Mouse (Mus musculus): Measurements from ENCODE around the gene Sox6.
"Not testable (repeated sequence)": the region's sequence is repeated elsewhere in the genome, so short reads cannot be mapped to it uniquely, and the experiment has no call there.

The Sox6 gene

DNA sequence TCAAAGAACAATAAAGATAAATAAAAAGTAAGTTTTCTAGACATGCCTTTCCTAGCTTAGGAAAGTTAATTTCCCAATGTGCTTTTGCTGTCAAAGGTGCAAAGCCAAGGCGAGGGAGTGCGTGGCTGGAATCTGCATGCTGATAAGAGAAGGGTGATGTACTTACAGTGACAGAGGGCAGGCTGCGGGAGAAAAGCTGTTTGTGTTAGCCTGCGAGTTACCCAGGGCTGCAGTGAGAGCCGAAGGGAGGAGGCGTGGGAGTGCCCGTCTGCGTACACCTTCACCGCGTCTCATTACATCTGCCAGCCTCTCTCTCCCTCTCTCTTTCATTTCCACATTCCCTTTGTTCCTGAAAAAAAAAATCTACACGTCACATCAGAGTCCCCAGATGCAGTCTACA is at the start of gene Sox6:
Sox6 (minus strand) TSS at position 286 of the 400 bp plus-strand sequence.
- peak; percentile 5 for DNase-seq

DNA sequence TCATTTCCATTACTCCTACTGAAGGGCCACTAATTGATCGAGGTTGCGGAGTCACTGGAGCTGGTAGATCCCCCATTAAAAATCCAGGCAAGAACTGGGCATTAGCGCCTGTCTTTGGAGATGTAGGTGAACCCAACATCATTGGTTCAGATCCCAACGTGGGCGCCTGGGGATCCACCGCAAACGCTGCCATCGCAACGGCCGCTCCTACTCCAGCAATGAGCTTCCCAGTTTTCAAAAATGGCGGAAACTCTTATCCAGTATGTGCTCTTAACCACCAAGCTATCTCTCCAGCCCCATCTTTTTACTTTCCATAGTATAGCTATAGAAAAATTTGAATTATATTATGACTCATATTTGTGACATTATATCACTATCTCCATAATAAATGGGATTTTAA is 45.8 kb upstream of the Sox6 start, which contains the start of gene Gm4353:
Gm4353 (minus strand) TSS at position 270 of the 400 bp plus-strand sequence.
- DNase-seq, result not testable (repeated sequence)

DNA sequence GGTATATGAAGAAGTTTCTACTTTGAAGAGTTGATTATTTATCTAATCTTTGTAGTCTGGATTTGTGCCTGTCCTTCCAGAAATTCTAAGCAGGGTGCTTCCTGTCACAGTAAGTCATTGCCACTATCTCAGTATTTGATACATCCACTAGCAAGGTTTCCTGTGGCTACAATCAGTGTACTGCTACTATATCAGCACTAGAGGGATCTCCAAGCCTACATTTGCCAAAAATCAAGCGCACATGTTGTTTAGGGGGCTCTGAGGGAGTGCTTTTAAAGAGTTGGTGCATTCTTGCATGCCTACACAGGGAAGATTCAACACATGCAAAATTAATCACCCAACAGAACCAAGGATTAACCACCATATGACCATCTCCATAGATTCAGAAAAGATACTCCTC is 22.1 kb upstream of the Sox6 start:
- DNase-seq, result no peak

DNA sequence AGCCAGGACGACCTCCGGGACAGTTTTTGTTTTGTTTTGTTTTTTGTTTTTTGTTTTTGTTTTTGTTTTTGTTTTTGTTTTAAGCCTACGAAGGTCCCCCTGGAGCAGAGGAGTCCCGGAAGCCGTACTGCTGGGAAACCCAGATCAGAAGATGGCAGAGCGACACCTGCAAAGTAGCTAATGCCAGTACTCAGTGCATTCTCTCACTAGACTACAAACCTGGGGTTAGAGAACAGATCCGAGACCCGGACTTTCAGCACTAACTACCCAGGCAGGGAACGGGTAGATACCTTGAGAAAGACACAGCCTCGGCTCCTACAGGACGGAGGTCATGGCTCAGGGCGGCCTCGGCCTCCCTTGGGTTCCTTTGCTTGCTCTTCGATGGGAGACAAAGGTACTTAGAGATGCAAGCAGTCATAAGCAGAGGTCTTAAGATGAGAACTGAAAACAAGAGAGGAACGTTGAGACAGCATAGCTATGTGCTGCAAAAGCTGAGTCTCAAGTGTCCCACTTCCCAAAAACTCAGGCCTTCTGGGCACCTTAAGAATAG is 1.9 kb upstream of the Sox6 start:
- DNase-seq, result no peak

DNA sequence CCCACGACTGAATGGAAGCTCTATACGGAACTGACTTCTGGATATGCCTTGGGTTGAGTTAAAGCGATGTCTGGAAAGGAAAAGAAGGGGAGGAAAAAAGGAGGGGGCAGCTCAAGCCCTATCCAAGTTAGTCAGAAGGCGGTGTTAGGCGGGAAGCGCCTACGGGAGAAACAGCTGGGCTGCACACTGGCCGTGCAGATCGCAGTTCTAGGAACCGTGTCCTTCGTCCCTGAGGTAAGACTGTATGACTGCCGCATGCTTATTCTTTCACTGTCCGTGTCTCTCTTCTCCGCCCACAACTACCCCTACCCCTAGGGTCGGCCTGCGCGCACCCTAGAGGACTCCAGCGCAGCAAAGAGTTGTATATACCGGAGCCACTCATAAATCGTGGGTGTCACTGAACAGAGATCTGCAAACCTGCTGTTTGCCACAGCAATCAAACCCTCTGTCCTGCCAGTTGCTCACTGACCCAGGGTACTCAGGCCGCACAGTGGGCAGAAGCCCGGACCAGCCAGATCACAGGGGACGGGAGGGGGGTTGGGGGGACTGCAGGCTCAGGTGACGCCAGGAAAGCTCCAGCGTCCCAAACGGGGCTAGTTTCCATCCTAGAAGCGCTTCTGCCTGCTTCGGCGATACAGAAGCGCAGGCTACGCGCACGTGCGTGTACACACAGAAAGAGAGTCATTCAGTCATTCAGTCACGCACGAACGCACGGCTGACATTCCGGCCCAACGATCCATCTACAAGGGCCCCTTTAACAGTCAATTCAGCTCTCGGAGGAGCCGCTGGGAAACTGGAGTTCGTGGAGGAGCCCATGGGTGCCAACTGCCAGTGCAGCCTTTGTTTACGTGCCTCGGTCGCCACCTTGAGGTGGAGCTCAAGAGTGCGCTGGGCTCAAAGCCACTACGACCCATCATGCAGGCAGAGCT is 1.2 kb upstream of the Sox6 start:
- peak; percentile 90 for DNase-seq

DNA sequence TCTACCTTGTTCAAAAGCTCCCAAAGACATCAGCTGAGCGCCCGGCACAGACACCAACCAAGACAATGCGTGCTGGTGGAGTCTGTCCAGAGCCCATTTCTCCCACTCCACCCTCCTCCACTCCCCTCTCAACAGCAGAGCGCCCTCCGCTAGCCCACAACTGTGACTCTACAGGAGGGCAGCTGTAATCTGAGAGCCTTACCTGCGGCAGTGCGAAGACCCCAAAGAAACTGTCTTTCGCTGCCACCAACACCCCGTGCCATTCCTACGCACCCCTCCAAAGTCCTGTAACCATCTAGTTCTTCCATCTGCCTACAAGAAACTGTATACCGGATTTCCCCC is 571 bp upstream of the Sox6 start, which contains the start of gene 1110004F10Rik:
1110004F10Rik (plus strand) TSS at position 202 of the 342 bp plus-strand sequence.
- no peak for DNase-seq

DNA sequence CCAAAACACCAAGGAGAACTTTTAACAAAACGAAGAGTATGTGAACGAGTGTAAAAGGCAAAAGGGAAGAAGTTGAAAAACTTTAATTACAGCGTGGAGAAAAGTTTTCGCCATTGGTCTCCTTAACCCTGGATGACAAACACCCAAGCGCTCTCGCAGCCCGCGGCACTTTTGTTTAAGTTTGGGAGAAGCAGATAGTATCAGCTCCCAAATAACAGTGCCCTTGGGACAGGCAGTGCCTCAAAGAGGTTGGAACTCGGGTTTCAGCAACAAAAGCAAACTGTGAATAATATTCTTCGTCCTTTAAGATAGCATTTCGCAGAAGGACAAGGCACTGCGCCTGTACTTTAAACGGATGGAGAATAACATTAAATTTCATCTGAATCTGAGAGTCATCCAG is 572 bp downstream of the Sox6 start:
- DNase-seq, result no peak

DNA sequence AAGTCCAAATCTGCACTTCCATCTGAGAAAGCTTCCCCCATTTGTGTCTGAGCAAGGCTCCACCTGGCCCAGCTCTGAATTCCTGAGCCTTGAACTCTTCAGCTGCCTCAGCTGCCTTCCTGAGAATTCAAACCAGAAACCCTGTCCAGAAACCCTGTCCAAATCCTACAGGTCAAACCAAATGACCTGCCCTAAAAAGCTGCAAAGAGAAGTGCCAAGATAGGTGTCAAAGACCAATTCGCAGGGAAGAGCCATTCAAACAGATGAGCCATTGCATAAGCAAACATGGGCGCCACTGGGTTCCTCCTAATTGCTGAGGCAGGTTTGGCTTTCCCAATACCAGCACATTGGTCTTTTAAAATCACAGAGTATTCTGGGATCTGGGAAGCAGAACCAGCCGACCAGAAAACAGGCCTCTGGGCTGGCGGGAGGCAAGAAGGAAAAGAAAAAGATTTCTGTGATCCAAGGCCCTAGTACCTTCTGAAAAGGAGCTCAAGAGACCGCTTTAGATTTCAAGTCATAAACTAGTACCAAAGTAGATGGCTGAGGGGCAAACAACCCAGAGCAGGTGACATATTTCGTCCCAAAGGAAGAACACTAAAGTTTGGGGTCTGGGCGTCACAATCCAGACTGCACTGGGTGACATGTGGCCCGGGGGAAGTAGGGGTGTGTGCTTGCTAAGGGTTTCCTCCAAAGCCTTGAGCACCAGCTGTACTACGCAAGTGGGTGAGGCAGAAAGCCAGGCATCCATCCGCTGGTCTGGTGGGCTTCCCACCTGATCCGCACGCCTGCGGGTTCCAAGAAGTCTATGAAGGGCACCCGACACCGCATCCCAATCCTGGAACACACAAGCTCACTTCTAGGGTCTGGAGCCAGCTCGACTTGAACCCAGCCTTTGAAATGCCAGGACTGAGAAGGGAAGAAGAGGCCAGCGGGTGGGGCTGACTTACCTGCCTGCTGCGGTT is 1.7 kb downstream of the Sox6 start:
- DNase-seq, result no peak

DNA sequence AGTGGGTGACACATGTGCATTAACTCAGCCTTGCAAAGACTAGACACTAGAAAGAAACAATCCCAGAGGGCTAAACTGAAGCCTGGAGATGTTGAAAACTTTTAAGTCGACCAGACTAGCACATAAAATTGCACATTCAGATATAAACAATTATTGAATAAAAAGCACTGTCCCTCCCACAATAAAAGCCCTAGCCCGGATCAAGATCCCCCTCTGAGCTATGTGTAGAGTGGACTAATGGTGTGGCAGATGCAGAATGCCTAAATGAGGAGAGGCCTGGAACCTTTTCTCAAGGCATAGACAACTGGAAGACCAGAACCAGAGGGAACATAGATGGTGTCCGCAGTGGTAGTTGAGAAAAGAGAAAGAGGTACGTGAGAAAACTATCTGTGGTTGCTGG is 3.1 kb downstream of the Sox6 start:
- DNase-seq, result no peak

DNA sequence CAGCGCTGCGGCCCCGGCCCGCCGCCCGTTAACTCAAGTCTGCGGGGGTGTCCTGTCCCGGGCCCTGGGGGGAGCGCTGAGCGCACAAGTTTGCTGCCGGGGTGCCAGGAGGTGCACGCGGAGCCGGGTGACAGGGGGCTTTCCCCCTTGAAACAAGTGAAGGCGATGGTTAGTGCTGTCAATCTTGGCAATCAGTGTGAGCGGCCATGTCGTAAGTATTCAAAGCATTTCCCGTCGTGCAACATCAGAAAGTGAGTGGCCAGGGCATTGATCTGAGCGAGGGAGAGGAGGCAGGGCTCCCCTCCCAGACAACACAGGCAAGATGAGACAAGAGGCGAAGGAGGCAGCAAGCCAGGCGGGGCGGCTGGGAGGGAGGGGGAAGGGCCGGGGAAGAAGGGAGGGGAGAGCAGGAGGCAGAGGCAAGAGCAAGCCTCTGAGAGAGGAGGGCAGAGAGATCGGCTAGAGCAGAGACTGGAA is 4.3 kb downstream of the Sox6 start:
- DNase-seq, result peak; percentile 51

DNA sequence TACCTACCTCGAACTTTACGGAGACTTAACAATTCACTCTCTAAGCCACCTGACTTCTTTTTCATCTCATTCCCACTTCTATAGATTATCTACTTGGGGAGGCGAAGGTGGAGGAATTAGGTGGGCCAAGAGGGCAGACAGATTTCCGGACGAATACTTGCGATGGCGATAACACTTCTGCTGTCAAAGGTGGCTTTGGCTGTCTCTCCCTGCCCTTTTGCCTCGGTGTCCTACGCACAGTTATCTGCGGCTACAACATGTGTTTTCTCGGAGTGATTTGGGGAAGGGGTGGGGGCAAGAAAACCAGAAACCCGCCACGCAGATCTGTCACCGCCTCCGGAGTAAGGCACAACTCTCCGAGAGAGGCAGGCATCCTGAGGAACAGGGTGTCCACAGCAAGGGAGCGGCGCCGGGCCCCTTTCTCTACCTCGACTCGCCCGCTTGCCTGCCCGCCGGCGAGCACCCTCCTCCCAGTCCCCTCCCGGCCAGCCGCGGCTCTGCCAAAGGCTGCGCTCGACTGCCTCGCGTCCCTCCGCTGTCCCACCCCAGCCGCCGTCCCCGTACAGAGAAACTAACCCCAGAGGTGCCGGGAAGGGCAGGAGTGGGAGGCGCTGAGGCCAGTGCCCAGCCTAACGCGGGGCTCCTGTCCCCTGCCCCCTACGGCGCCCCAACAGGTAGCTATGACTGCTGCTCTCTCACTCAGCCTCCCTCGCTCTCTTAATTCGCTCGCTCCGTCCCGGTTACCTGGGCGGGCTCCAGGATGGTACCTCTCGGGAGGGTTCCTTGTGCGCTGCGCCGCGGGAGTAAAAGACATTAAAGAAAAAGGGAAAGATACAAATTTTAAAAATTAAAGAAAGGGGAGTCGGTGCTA is 5.0 kb downstream of the Sox6 start:
- DNase-seq, result peak; percentile 66

DNA sequence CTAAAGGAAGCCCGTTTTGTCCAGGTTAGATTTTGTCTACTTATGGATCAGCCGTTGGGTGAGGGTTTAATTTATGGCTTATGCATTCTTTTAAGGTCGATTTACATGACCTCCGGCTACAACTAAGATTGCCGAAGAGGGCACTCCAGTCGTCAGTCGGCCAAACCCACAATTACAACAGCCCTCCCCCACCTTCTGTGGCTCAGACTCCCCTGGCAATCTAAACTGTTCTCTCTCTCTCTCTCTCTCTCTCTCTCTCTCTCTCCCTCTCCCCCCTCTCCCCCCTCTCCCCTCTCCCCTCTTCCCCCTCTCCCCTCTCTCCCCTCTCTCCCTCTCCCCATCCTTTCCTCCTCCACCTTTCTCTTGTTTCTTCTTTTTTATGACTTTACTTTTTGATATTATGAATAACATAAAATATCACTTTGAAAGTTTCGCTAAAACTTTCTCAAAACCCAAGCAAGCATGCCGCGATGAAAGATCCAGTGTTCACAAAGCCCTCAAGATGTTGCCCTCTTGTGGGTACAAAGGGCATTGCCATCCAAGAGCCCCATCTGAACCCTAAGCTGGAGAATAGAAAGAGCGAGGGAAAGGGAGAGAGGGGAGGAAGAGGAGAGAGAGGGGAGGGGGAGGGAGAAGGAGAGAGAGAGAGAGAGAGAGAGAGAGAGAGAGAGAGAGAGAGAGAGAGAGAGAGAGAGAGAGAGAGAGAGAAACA is 5.8 kb downstream of the Sox6 start:
- DNase-seq, result peak; percentile 76

DNA sequence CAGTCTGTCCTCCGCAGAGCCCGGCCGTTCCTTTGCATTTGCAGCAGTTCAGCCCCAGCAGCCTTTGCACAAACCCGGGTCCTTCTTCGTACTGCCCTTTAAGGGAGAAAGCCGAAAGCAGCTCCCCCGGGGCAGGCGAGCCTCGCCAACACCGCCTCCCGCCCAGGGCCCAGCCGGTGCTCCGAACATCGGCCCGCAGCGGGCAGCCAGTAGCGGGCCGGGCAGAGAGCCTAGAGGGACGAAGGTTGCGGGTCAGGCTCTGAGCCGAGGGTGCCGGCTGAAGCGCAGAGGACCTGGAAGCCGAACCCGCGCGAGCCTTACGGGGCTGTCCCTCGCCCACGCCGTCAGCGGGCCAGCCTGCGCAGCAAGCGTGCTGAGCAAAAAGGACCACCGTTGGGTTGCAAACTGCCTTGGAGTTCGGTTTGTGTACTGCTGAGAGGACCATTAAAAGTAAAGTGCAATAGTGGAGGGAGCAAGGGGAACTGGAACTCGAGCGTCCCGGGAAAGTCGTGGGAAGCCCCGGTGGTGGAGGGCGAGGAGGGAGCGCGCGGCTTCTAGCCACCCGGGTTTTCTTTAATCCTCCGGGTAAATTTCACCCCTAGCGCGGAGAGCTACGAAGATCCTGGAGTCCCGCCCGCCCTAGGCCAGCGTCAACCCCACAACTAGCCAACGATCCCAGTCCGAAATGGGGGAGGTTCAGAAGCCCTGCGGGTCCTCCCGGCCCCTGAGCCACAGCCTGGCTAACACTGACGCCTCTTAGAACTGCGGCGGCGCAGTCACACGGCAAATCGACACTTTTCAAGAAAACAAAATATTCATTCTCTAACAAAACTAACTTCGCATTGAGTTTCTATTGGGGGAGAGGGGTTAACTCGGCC is 6.6 kb downstream of the Sox6 start:
- peak; percentile 76 for DNase-seq

DNA sequence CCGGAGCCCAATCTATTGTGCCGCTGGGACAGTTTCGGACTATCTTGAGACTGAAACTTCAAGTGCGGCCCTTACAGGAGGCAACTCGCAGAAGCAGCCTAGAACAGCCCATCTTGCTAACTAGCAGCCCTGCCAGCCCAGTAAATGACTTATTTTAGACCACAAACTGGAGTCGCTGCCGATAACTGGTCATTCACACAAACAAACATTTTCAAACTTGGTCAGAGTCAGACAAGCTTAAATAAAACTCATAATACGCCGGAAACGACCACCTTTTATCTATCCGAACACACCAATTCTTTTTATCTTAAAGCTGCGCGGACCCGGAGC is 7.2 kb downstream of the Sox6 start:
- no peak for DNase-seq

DNA sequence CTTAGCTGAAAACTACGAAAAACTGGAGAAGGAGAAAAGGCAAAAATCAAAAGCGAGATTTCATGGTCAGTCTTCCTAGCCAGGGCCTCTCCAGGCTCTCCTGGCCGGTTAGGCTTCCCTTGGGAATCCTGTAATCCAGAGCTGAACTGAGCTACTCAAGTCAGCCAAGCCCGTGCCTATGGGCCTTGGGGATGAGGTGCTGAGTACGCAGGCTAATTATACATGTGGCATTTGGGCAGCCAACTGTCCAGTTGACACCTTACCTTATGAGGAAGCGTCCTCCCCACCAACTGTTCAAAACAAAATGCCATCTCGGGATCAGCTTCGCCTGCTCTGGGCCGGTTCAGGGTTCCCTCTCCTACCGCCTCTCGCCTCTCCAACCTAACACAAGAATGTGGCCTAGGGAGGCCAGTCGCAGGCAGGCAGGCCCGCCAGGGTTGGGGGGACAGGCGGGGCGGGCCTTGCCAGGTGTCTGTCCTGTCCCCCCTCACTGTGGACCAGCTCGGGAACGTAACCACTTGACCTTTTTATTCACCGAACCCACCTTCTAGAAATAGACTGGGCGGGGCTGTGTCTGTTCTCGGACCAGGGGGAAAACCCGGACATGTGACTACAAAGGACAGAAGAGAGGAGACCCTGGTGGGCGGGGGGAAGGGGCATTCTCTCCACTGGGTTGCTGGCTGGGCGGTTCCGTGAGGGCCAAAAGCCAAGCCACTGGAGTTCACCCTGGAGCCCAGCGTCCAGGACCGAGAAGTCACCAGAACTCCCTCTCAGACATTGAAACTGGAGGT is 7.8 kb downstream of the Sox6 start:
- DNase-seq, result peak; percentile 16

DNA sequence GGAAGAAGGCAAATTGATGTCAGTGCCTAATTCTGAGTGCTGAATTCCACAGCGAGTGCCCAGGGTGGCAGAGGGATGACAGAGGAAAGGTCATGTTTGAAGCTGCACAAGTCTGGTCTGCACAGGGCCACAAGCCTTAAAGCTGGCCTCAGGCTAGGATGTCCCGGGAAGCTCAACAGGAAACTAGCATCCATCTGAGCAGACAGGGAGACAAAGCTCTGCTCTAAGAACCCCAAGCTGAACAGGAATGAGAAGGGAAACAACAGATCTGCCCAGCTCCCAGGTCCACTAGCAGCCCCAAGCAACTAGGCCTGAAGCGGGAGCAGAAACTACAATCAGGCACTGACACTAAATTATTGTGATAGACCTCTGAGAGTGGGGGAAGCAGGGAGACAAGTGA is 8.6 kb downstream of the Sox6 start:
- no peak for DNase-seq

DNA sequence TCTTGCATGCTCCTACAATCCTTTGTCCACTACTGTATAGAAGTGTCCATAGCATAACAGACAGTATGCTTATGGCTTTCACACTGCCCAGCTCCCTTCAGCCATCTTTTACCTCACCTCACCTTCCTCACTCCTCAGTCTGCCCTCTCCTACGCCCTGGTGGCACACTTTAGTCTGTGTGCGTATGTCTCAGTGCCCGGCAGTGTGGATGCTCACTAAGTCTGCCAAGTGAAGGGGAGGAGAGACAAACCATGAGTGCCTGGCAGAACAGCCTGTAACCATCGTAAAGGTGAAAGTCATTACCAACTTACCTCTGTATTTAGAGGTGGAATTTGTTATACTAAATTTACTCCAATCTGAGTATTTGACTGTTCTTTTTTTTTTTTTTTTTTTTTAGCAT is 35.9 kb downstream of the Sox6 start:
- DNase-seq, result no peak

DNA sequence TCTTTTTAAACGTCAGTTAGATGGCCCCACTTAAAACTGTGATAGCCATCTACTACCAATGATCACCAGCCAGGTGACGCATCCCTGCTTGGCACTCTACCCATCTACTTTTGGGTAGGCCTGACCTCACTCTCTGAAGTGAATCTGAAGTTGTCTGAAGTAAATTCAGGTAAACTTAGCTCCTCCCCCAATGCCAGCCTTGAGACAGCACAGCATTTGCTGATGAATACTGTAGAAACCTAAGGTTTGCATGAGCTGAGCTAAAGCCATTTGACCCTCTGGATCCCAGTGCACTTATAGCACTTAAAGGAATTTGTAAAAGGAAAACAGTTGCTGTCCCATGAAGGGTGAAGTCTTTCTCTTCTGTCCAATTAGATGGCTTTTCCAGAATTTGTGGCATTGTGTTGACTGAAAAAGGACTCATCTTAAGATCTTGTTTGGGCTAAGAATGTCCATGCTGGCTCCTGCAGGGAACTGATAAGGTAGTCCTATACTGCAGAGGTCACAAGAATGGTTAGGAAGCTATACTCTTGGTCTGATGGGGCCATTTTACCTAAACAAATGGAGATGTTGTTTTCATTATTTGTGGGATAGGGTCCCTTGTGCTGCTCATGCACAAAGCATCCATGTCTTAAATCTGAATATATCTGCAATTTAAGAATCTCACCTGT is 50.4 kb downstream of the Sox6 start:
- DNase-seq, result no peak

DNA sequence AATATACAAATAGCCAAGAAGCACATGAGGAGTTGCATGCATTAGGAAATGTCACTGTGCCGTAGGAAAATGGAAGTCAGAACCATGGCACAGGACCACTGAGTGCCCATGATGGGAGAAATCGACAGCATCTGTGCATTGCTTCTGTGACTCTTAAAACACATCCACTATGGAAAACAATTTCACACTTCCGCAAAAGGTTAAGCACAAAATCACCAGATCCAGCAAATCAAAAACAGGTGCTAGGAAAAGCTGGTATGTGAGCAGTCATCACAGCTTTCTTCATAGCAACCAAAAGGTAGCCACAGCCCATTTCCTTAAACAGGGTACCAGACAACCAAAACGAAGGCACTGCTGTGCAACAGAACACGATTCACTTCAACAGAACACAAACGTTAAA is 52.9 kb downstream of the Sox6 start:
- DNase-seq, result no peak
